Comparison of ENCODE assay signal across 23 mouse cellular contexts in genomic region chr15:81723653-81724052, GRCm38 (mm10). TPM values are rescaled to one million over a fixed set of nuclear protein-coding genes. Genes with fewer than 3 reads are reported as not detected.
DNase-seq lines count a peak whose midpoint lies in the region; ATAC-seq and TF ChIP-seq lines count a peak whose summit lies in the region.
"Had no signal": no experiment of that assay in that cellular context is flagged by ENCODE, and none has a peak within 500 bp of the region (broad histone marks: within the 10 kb centered on the region; RNA-seq: fewer than 3 reads in every experiment).

No protein-coding gene starts in this region.

- peaks cover 64% of the 10 kb centered on the region for H3K36me3 ChIP-seq in embryonic facial prominence, embryonic 14.5 days (ENCODE audit: control insufficient read depth, insufficient read depth, low read length)
- peaks cover 85% of the 10 kb centered on the region for H3K36me3 ChIP-seq in embryonic facial prominence, embryonic 10.5 days (replicated peaks)
- H3K36me3 ChIP-seq in intestine, embryonic 14.5 days (ENCODE audit: control insufficient read depth, insufficient read depth, low read length), result peaks cover 63% of the 10 kb centered on the region
- H3K36me3 ChIP-seq in intestine, postnatal 0 days (ENCODE audit: control insufficient read depth, insufficient read depth), result peaks cover 55% of the 10 kb centered on the region
- peaks cover 51% of the 10 kb centered on the region for H3K36me3 ChIP-seq in kidney, embryonic 16.5 days (ENCODE audit: insufficient read depth, low read length)

- no peak for TF ChIP-seq CTCF in intestine, postnatal 0 days (IDR thresholded peaks at IDR 0.05; ENCODE audit: low read depth)

- H3K4me3 ChIP-seq in embryonic facial prominence, embryonic 14.5 days (ENCODE audit: low read depth, low read length), result no peak overlapping the region
- H3K4me3 ChIP-seq in embryonic facial prominence, embryonic 10.5 days, result no peak overlapping the region
- H3K4me3 ChIP-seq in intestine, embryonic 14.5 days (ENCODE audit: low read depth, low read length), result no peak overlapping the region
- no peak overlapping the region for H3K4me3 ChIP-seq in intestine, postnatal 0 days (ENCODE audit: low read depth, low read length)
- H3K4me3 ChIP-seq in kidney, embryonic 16.5 days (ENCODE audit: low read length), result no peak overlapping the region
- H3K4me3 ChIP-seq: embryonic facial prominence, embryonic 15.5 days; heart, adult 2 months had no signal

- no peaks in the 10 kb centered on the region for H3K9me3 ChIP-seq in embryonic facial prominence, embryonic 14.5 days (ENCODE audit: control insufficient read depth, low read length)
- H3K9me3 ChIP-seq in embryonic facial prominence, embryonic 10.5 days, result no peaks in the 10 kb centered on the region
- H3K9me3 ChIP-seq in intestine, embryonic 14.5 days (ENCODE audit: control insufficient read depth, low read length), result no peaks in the 10 kb centered on the region
- H3K9me3 ChIP-seq in intestine, postnatal 0 days (ENCODE audit: control insufficient read depth), result no peaks in the 10 kb centered on the region
- no peaks in the 10 kb centered on the region for H3K9me3 ChIP-seq in kidney, embryonic 16.5 days (ENCODE audit: low read length)
- H3K9me3 ChIP-seq: embryonic facial prominence, embryonic 15.5 days had no signal

- WGBS in embryonic facial prominence, embryonic 14.5 days, result 88% methylated on average over 11 of the region's 11 CpGs
- 91% methylated on average over 11 of the region's 11 CpGs for WGBS in embryonic facial prominence, embryonic 10.5 days
- WGBS in intestine, embryonic 14.5 days, result 80% methylated on average over 11 of the region's 11 CpGs
- 42% methylated on average over 11 of the region's 11 CpGs for WGBS in intestine, postnatal 0 days
- 89% methylated on average over 11 of the region's 11 CpGs for WGBS in kidney, embryonic 16.5 days

- ATAC-seq in embryonic facial prominence, embryonic 14.5 days (ENCODE audit: low read depth), result no peak
- peak; percentile 45; the same call in 1 of the 2 replicates for ATAC-seq in intestine, embryonic 14.5 days (replicated peaks; ENCODE audit: low FRiP score, low TSS enrichment, low read depth)
- ATAC-seq in intestine, postnatal 0 days, result peak; percentile 85
- ATAC-seq in kidney, embryonic 16.5 days (ENCODE audit: low FRiP score, low TSS enrichment), result no peak
- ATAC-seq: activated CD4-positive, CD25-positive, alpha-beta regulatory T cell, adult 4 months; forebrain, embryonic 14.5 days; forebrain, postnatal 0 days; hindbrain, postnatal 0 days; inflammation-experienced regulatory T-cells, adult 6 months had no signal

- H3K27ac ChIP-seq in embryonic facial prominence, embryonic 14.5 days (replicated peaks; ENCODE audit: low read depth, low read length), result no peak overlapping the region
- no peak overlapping the region for H3K27ac ChIP-seq in embryonic facial prominence, embryonic 10.5 days (replicated peaks)
- H3K27ac ChIP-seq in intestine, embryonic 14.5 days (ENCODE audit: low read depth), result peak overlapping the region; percentile 12; the same call in 1 of the 2 replicates
- no peak overlapping the region for H3K27ac ChIP-seq in intestine, postnatal 0 days (ENCODE audit: low read depth, low read length)
- H3K27ac ChIP-seq in kidney, embryonic 16.5 days (ENCODE audit: low read length), result no peak overlapping the region
- H3K27ac ChIP-seq: embryonic facial prominence, embryonic 15.5 days; heart, adult 2 months; hindbrain, embryonic 14.5 days; hindbrain, postnatal 0 days had no signal

- no peak overlapping the region for H3K4me2 ChIP-seq in embryonic facial prominence, embryonic 14.5 days (ENCODE audit: low read depth, low read length)
- H3K4me2 ChIP-seq in intestine, embryonic 14.5 days (ENCODE audit: low read length), result no peak overlapping the region
- no peak overlapping the region for H3K4me2 ChIP-seq in intestine, postnatal 0 days (replicated peaks; ENCODE audit: low read depth)
- no peak overlapping the region for H3K4me2 ChIP-seq in kidney, embryonic 16.5 days (replicated peaks; ENCODE audit: low read depth, low read length)
- H3K4me2 ChIP-seq: embryonic facial prominence, embryonic 15.5 days; heart, embryonic 11.5 days; hindbrain, embryonic 14.5 days had no signal

- H3K27me3 ChIP-seq in embryonic facial prominence, embryonic 14.5 days (replicated peaks; ENCODE audit: control insufficient read depth, insufficient read depth, low read length), result no peaks in the 10 kb centered on the region
- H3K27me3 ChIP-seq in embryonic facial prominence, embryonic 10.5 days (replicated peaks; ENCODE audit: low read depth, poor library complexity, severe bottlenecking), result no peaks in the 10 kb centered on the region
- H3K27me3 ChIP-seq in intestine, embryonic 14.5 days (replicated peaks; ENCODE audit: control insufficient read depth, insufficient read depth, low read length), result no peaks in the 10 kb centered on the region
- no peaks in the 10 kb centered on the region for H3K27me3 ChIP-seq in intestine, postnatal 0 days (replicated peaks; ENCODE audit: control insufficient read depth, insufficient read depth, low read length)
- H3K27me3 ChIP-seq in kidney, embryonic 16.5 days (ENCODE audit: insufficient read depth, low read length), result no peaks in the 10 kb centered on the region
- H3K27me3 ChIP-seq: embryonic facial prominence, embryonic 15.5 days had no signal

- H3K4me1 ChIP-seq in embryonic facial prominence, embryonic 14.5 days (ENCODE audit: control insufficient read depth, insufficient read depth, low read length), result peaks cover 5% of the 10 kb centered on the region
- H3K4me1 ChIP-seq in embryonic facial prominence, embryonic 10.5 days, result peaks cover 15% of the 10 kb centered on the region
- H3K4me1 ChIP-seq in intestine, embryonic 14.5 days (replicated peaks; ENCODE audit: control insufficient read depth, insufficient read depth, low read length), result peaks cover 12% of the 10 kb centered on the region
- H3K4me1 ChIP-seq in intestine, postnatal 0 days (replicated peaks; ENCODE audit: control insufficient read depth, insufficient read depth, low read length), result no peaks in the 10 kb centered on the region
- H3K4me1 ChIP-seq in kidney, embryonic 16.5 days (ENCODE audit: insufficient read depth, low read length), result peaks cover 11% of the 10 kb centered on the region

- no peak overlapping the region for H3K9ac ChIP-seq in embryonic facial prominence, embryonic 14.5 days (ENCODE audit: low read depth, low read length)
- H3K9ac ChIP-seq in intestine, embryonic 14.5 days (ENCODE audit: low read length), result no peak overlapping the region
- no peak overlapping the region for H3K9ac ChIP-seq in intestine, postnatal 0 days (ENCODE audit: low read depth, low read length)
- H3K9ac ChIP-seq in kidney, embryonic 16.5 days (replicated peaks; ENCODE audit: low read length), result no peak overlapping the region
- H3K9ac ChIP-seq: embryonic facial prominence, embryonic 15.5 days; forebrain, postnatal 0 days; hindbrain, embryonic 14.5 days had no signal

- peak; percentile 18 for DNase-seq in embryonic facial prominence, embryonic 14.5 days (ENCODE audit: low spot score)
- no peak for DNase-seq in embryonic facial prominence, embryonic 10.5 days (ENCODE audit: low spot score)
- peak; percentile 67 for DNase-seq in intestine, embryonic 14.5 days (ENCODE audit: low spot score)
- no peak for DNase-seq in spleen, postnatal 36 days (ENCODE audit: low spot score in 2 of 2)
- DNase-seq: adrenal gland, adult 8-10 months; adrenal gland, postnatal 25 days; cerebellum, adult 11-12 months; cerebellum, adult 8-10 months; cerebellum, postnatal 10 days; cerebellum, postnatal 36 days; embryo, embryonic 11 days; forebrain, postnatal 0 days; gastrocnemius, postnatal 36 days; heart, adult 2 months had no signal

RNA-seq across cellular contexts. Expression of gene Zc3h7b, which starts 21.2 kb away (rescaled TPM):
- 28.7 and 35.2 TPM in 2 replicates for polyA plus RNA-seq in embryonic facial prominence, embryonic 14.5 days (2014; fragmentation: Nextera tagmentation; extraction: Ambion mirVana)
- polyA plus RNA-seq in embryonic facial prominence, embryonic 10.5 days (2016; fragmentation: Nextera tagmentation; extraction: Ambion mirVana), result 50.3 and 52.0 TPM in 2 replicates
- polyA plus RNA-seq in intestine, embryonic 14.5 days (2014; fragmentation: Nextera tagmentation; extraction: Ambion mirVana), result 30.9 and 31.2 TPM in 2 replicates
- polyA plus RNA-seq in intestine, postnatal 0 days (2015; fragmentation: Nextera tagmentation; extraction: Ambion mirVana), result 5.6 and 7.3 TPM in 2 replicates
- 35.1 and 40.3 TPM in 2 replicates for polyA plus RNA-seq in kidney, embryonic 16.5 days (2015; fragmentation: Nextera tagmentation; extraction: Ambion mirVana)

RNA-seq across cellular contexts. Expression of gene Rangap1, which starts 21.7 kb away (rescaled TPM):
- 73.7 and 90.1 TPM in 2 replicates for polyA plus RNA-seq in embryonic facial prominence, embryonic 14.5 days (2014; fragmentation: Nextera tagmentation; extraction: Ambion mirVana)
- 161 and 173 TPM in 2 replicates for polyA plus RNA-seq in embryonic facial prominence, embryonic 10.5 days (2016; fragmentation: Nextera tagmentation; extraction: Ambion mirVana)
- 106 and 113 TPM in 2 replicates for polyA plus RNA-seq in intestine, embryonic 14.5 days (2014; fragmentation: Nextera tagmentation; extraction: Ambion mirVana)
- 20.6 and 21.9 TPM in 2 replicates for polyA plus RNA-seq in intestine, postnatal 0 days (2015; fragmentation: Nextera tagmentation; extraction: Ambion mirVana)
- 101 and 109 TPM in 2 replicates for polyA plus RNA-seq in kidney, embryonic 16.5 days (2015; fragmentation: Nextera tagmentation; extraction: Ambion mirVana)

RNA-seq across cellular contexts. Expression of gene Chadl, which starts 26.6 kb away (rescaled TPM):
- polyA plus RNA-seq in embryonic facial prominence, embryonic 14.5 days (2014; fragmentation: Nextera tagmentation; extraction: Ambion mirVana), result 11.5 and 14.7 TPM in 2 replicates
- 1.5 and 1.7 TPM in 2 replicates for polyA plus RNA-seq in embryonic facial prominence, embryonic 10.5 days (2016; fragmentation: Nextera tagmentation; extraction: Ambion mirVana)
- 4.7 and 5.1 TPM in 2 replicates for polyA plus RNA-seq in intestine, embryonic 14.5 days (2014; fragmentation: Nextera tagmentation; extraction: Ambion mirVana)
- polyA plus RNA-seq in intestine, postnatal 0 days (2015; fragmentation: Nextera tagmentation; extraction: Ambion mirVana), result 1.6 TPM in 2 replicates
- 4.8 and 5.5 TPM in 2 replicates for polyA plus RNA-seq in kidney, embryonic 16.5 days (2015; fragmentation: Nextera tagmentation; extraction: Ambion mirVana)

RNA-seq across cellular contexts. Expression of gene L3mbtl2, which starts 60.0 kb away (rescaled TPM):
- polyA plus RNA-seq in embryonic facial prominence, embryonic 14.5 days (2014; fragmentation: Nextera tagmentation; extraction: Ambion mirVana), result 15.5 and 17.0 TPM in 2 replicates
- polyA plus RNA-seq in embryonic facial prominence, embryonic 10.5 days (2016; fragmentation: Nextera tagmentation; extraction: Ambion mirVana), result 35.3 and 45.0 TPM in 2 replicates
- polyA plus RNA-seq in intestine, embryonic 14.5 days (2014; fragmentation: Nextera tagmentation; extraction: Ambion mirVana), result 23.4 and 24.5 TPM in 2 replicates
- 8.3 and 8.7 TPM in 2 replicates for polyA plus RNA-seq in intestine, postnatal 0 days (2015; fragmentation: Nextera tagmentation; extraction: Ambion mirVana)
- polyA plus RNA-seq in kidney, embryonic 16.5 days (2015; fragmentation: Nextera tagmentation; extraction: Ambion mirVana), result 26.2 and 27.4 TPM in 2 replicates

Comparison
In these comparisons a context has a peak if more than half of its experiments do, and no peak if none do; other contexts are left out.
1. DNase-seq: peak in embryonic facial prominence, embryonic 14.5 days (single experiment) and intestine, embryonic 14.5 days (single experiment); none in embryonic facial prominence, embryonic 10.5 days (single experiment) and spleen, postnatal 36 days (0 of 2).
2. ATAC-seq: peak in intestine, embryonic 14.5 days (single experiment) and intestine, postnatal 0 days (single experiment); none in embryonic facial prominence, embryonic 14.5 days (single experiment) and kidney, embryonic 16.5 days (single experiment).